Mouse (Mus musculus) yolk sac, embryonic 10.5 days (tissue): ENCODE data around the gene G430095P16Rik.

Experiments
- DNase-seq: peaks from one replicate; pipeline ENCODE4 v3.0.0-alpha.2; 2017; ENCODE audit warnings: low spot score

G430095P16Rik gene

GRCm38 (mm10) chr8:84771000-84771687 lies 48.3 kb downstream of the G430095P16Rik start:
- no peak for DNase-seq

- no peak for DNase-seq
Observed at GRCm38 (mm10) chr8:84771941-84772378, 49.2 kb downstream of the G430095P16Rik start.

GRCm38 (mm10) chr8:84772628-84773027 lies 49.8 kb downstream of the G430095P16Rik start:
- no peak for DNase-seq

- DNase-seq, result no peak
Observed at GRCm38 (mm10) chr8:84773304-84773703, 50.5 kb downstream of the G430095P16Rik start.

GRCm38 (mm10) chr8:84773833-84774232 lies 51.0 kb downstream of the G430095P16Rik start:
- DNase-seq, result peak; percentile 19

GRCm38 (mm10) chr8:84774473-84774911 lies 51.7 kb downstream of the G430095P16Rik start:
- no peak for DNase-seq

GRCm38 (mm10) chr8:84775105-84775591 lies 52.3 kb downstream of the G430095P16Rik start:
- no peak for DNase-seq

GRCm38 (mm10) chr8:84775621-84776113 lies 52.9 kb downstream of the G430095P16Rik start:
- DNase-seq, result no peak
